In the genomic region with DNA sequence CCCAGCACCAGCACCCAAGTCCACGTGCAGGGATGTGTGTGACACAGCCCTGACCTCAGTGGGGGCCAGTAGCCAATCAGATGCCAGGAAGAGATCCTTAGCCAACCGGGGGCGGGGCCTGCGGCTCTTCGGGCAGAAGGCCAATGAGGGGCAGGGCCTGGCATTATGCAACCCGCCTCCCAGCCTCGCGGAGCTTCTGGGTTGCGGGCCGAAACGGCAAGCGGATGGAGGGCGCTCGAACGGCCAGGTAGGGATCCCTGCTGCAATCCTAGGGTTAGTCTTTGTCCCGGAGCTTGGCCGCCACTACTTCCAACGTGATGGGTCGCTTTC, we compare ENCODE assay signal across 8 mouse cellular contexts. TPM values are rescaled to one million over a fixed set of nuclear protein-coding genes. Genes with fewer than 3 reads are reported as not detected.
DNase-seq lines count a peak whose midpoint lies in the region; ATAC-seq lines count a peak whose summit lies in the region.

No protein-coding gene starts in this region.

- H3K4me2 ChIP-seq in hindbrain, embryonic 16.5 days (ENCODE audit: low read length): peak overlapping the region; percentile 93

- WGBS in hindbrain, embryonic 16.5 days: 0% methylated on average over 18 of the region's 19 CpGs

- peak overlapping the region; percentile 81 for H3K27ac ChIP-seq in hindbrain, embryonic 16.5 days (ENCODE audit: low read depth, low read length)

- peaks cover 45% of the 10 kb centered on the region for H3K4me1 ChIP-seq in hindbrain, embryonic 16.5 days (ENCODE audit: control insufficient read depth, insufficient read depth, low read depth, low read length)

- H3K36me3 ChIP-seq in hindbrain, embryonic 16.5 days (ENCODE audit: control insufficient read depth, insufficient read depth, low read length): peaks cover 21% of the 10 kb centered on the region

- peak; percentile 96 for DNase-seq in R1 (ENCODE audit: low read depth, low spot score)
- peak; percentile 89 to 96 for DNase-seq in cerebellum, postnatal 4 days (ENCODE audit: low spot score in 2 of 2)
- DNase-seq in gastrocnemius, adult 18-20 months (ENCODE audit: low spot score): peak; percentile 99
- DNase-seq in left cerebral cortex, adult 8-10 months (ENCODE audit: low spot score in 2 of 2): peak; percentile 90 to 96
- peak; percentile 98 for DNase-seq in right cerebral cortex, adult 18-20 months
- peak; percentile 92 for DNase-seq in urinary bladder, adult 2 months (ENCODE audit: low spot score)

- H3K9ac ChIP-seq in hindbrain, embryonic 16.5 days (ENCODE audit: low read depth, low read length): peak overlapping the region; percentile 73

- ATAC-seq in hindbrain, embryonic 16.5 days: peak; percentile 1; the same call in 1 of the 2 replicates
- peak; percentile 48 for ATAC-seq in megakaryocyte, adult 5-6 weeks (ENCODE audit: poor library complexity, severe bottlenecking)

- H3K9me3 ChIP-seq in hindbrain, embryonic 16.5 days (ENCODE audit: control insufficient read depth, low read length): no peaks in the 10 kb centered on the region

- H3K27me3 ChIP-seq in hindbrain, embryonic 16.5 days (replicated peaks; ENCODE audit: control insufficient read depth, insufficient read depth, low read length): no peaks in the 10 kb centered on the region

- H3K4me3 ChIP-seq in hindbrain, embryonic 16.5 days (ENCODE audit: low read length): peak overlapping the region; percentile 57

RNA-seq across cellular contexts. Expression of gene Per1, which starts 3.7 kb away (rescaled TPM):
- total RNA-seq in gastrocnemius, adult 18-20 months (2021): 10 to 100 TPM; 41.9 to 72.2 TPM
- polyA plus RNA-seq in hindbrain, embryonic 16.5 days (2015; fragmentation: Nextera tagmentation; extraction: Ambion mirVana): 11.1 and 11.2 TPM in 2 replicates
- 100 to 1,000 TPM; 105 to 140 (median 114) TPM for total RNA-seq in left cerebral cortex, adult 8-10 months (2022)
- 6.7 and 12.5 TPM in 2 replicates for total RNA-seq in megakaryocyte, adult 5-6 weeks (2015)
- 7.9 and 8.5 TPM in 2 replicates for total RNA-seq in megakaryocyte, adult 5-6 weeks (2017)
- polyA plus RNA-seq in urinary bladder, adult 2 months (2012; rRNA removed): 26.8 and 28.5 TPM in 2 replicates

RNA-seq across cellular contexts. Expression of gene Vamp2, which starts 10.4 kb away (rescaled TPM):
- total RNA-seq in gastrocnemius, adult 18-20 months (2021): 10 to 100 TPM; 37.4 to 39.3 TPM
- 402 and 475 TPM in 2 replicates for polyA plus RNA-seq in hindbrain, embryonic 16.5 days (2015; fragmentation: Nextera tagmentation; extraction: Ambion mirVana)
- 1,000 to 10,000 TPM; 1,002 to 1,054 (median 1,038) TPM for total RNA-seq in left cerebral cortex, adult 8-10 months (2022)
- 53.9 and 66.6 TPM in 2 replicates for total RNA-seq in megakaryocyte, adult 5-6 weeks (2015)
- 11.2 and 21.8 TPM in 2 replicates for total RNA-seq in megakaryocyte, adult 5-6 weeks (2017)
- 163 and 180 TPM in 2 replicates for polyA plus RNA-seq in urinary bladder, adult 2 months (2012; rRNA removed)

RNA-seq across cellular contexts. Expression of gene Hes7, which starts 21.5 kb away (rescaled TPM):
- not detected for total RNA-seq in gastrocnemius, adult 18-20 months (2021)
- 1.4 and 1.8 TPM in 2 replicates for polyA plus RNA-seq in hindbrain, embryonic 16.5 days (2015; fragmentation: Nextera tagmentation; extraction: Ambion mirVana)
- 1 to 10 TPM in 1 of 4 experiments, under 1 TPM in 3; 0.20 to 1.3 (median 0.74) TPM for total RNA-seq in left cerebral cortex, adult 8-10 months (2022)
- not detected in 2 replicates for total RNA-seq in megakaryocyte, adult 5-6 weeks (2015)
- not detected in 2 replicates for total RNA-seq in megakaryocyte, adult 5-6 weeks (2017)
- polyA plus RNA-seq in urinary bladder, adult 2 months (2012; rRNA removed): 0.24 and 0.37 TPM in 2 replicates

RNA-seq across cellular contexts. Expression of gene 9130213A22Rik, which starts 23.7 kb away (rescaled TPM):
- total RNA-seq in gastrocnemius, adult 18-20 months (2021): not detected
- polyA plus RNA-seq in hindbrain, embryonic 16.5 days (2015; fragmentation: Nextera tagmentation; extraction: Ambion mirVana): 0.94 and 1.2 TPM in 2 replicates
- 1 to 10 TPM; 1.1 to 1.4 (median 1.3) TPM for total RNA-seq in left cerebral cortex, adult 8-10 months (2022)
- total RNA-seq in megakaryocyte, adult 5-6 weeks (2015): not detected in 2 replicates
- total RNA-seq in megakaryocyte, adult 5-6 weeks (2017): not detected in 2 replicates
- polyA plus RNA-seq in urinary bladder, adult 2 months (2012; rRNA removed): 0.74 and 0.78 TPM in 2 replicates

RNA-seq across cellular contexts. Expression of gene Aloxe3, which starts 27.0 kb away (rescaled TPM):
- total RNA-seq in gastrocnemius, adult 18-20 months (2021): not detected
- 8.1 and 8.5 TPM in 2 replicates for polyA plus RNA-seq in hindbrain, embryonic 16.5 days (2015; fragmentation: Nextera tagmentation; extraction: Ambion mirVana)
- 10 to 100 TPM in 1 of 4 experiments, 1 to 10 TPM in 3; 5.9 to 11.4 (median 8.9) TPM for total RNA-seq in left cerebral cortex, adult 8-10 months (2022)
- 0.18 TPM in 1 of 2 replicates, not detected in the other for total RNA-seq in megakaryocyte, adult 5-6 weeks (2015)
- not detected in 2 replicates for total RNA-seq in megakaryocyte, adult 5-6 weeks (2017)
- polyA plus RNA-seq in urinary bladder, adult 2 months (2012; rRNA removed): 4.2 and 5.4 TPM in 2 replicates

Comparison
In these comparisons a context has a peak if more than half of its experiments do, and no peak if none do; other contexts are left out.
1. Peak in every context shown above with its lines: DNase-seq, ATAC-seq, H3K4me3 ChIP-seq and H3K27ac ChIP-seq.
2. RNA of gene Vamp2, which starts 10.4 kb away (total RNA-seq): 1,002 to 1,054 TPM in left cerebral cortex, adult 8-10 months; 11.2 to 66.6 TPM in megakaryocyte, adult 5-6 weeks and 37.4 to 39.3 TPM in gastrocnemius, adult 18-20 months; every median in the first group is over 10 times any median in the second.